Mouse (Mus musculus): ENCODE measurements around the gene Ncaph2.

Gene Ncaph2

GRCm38 (mm10) chr15:89377938-89378828, 22.7 kb downstream of the Ncaph2 start:
- no peak for DNase-seq (ENCODE audit: extremely low read depth, low read depth, low spot score)

- DNase-seq (ENCODE audit: extremely low read depth, low read depth, low spot score), result no peak
Observed at GRCm38 (mm10) chr15:89378831-89379401, 23.4 kb downstream of the Ncaph2 start, which contains the start of gene Odf3b. Odf3b (minus strand) TSS chr15:89379282.

- DNase-seq (ENCODE audit: extremely low read depth, low read depth, low spot score), result no peak
Observed at GRCm38 (mm10) chr15:89379429-89379828, 23.9 kb downstream of the Ncaph2 start.

- DNase-seq (ENCODE audit: extremely low read depth, low read depth, low spot score), result no peak
Observed at GRCm38 (mm10) chr15:89384617-89385016, 29.1 kb downstream of the Ncaph2 start, which contains the start of gene Klhdc7b. Klhdc7b (plus strand) TSS chr15:89384917.

GRCm38 (mm10) chr15:89387127-89387526, 31.6 kb downstream of the Ncaph2 start:
- no peak for DNase-seq (ENCODE audit: extremely low read depth, low read depth, low spot score)

GRCm38 (mm10) chr15:89390081-89390480, 34.6 kb downstream of the Ncaph2 start:
- no peak for DNase-seq (ENCODE audit: extremely low read depth, low read depth, low spot score)

- DNase-seq (ENCODE audit: extremely low read depth, low read depth, low spot score), result no peak
Observed at GRCm38 (mm10) chr15:89396883-89397282, 41.4 kb downstream of the Ncaph2 start.

- no peak for DNase-seq (ENCODE audit: extremely low read depth, low read depth, low spot score)
Observed at GRCm38 (mm10) chr15:89398146-89398545, 42.6 kb downstream of the Ncaph2 start.

GRCm38 (mm10) chr15:89399716-89400115, 44.2 kb downstream of the Ncaph2 start:
- DNase-seq (ENCODE audit: extremely low read depth, low read depth, low spot score), result no peak

GRCm38 (mm10) chr15:89402471-89402870, 47.0 kb downstream of the Ncaph2 start:
- DNase-seq (ENCODE audit: extremely low read depth, low read depth, low spot score), result no peak

- DNase-seq (ENCODE audit: extremely low read depth, low read depth, low spot score), result no peak
Observed at GRCm38 (mm10) chr15:89404831-89405623, 49.5 kb downstream of the Ncaph2 start.

GRCm38 (mm10) chr15:89406691-89407090, 51.2 kb downstream of the Ncaph2 start:
- no peak for DNase-seq (ENCODE audit: extremely low read depth, low read depth, low spot score)

GRCm38 (mm10) chr15:89410118-89410517, 54.6 kb downstream of the Ncaph2 start, which contains the start of gene Syce3:
Syce3 (minus strand) TSS chr15:89410503.
- no peak for DNase-seq (ENCODE audit: extremely low read depth, low read depth, low spot score)

- DNase-seq (ENCODE audit: extremely low read depth, low read depth, low spot score), result no peak
Observed at GRCm38 (mm10) chr15:89415282-89415681, 59.8 kb downstream of the Ncaph2 start.

GRCm38 (mm10) chr15:89421938-89422337, 66.4 kb downstream of the Ncaph2 start:
- no peak for DNase-seq (ENCODE audit: extremely low read depth, low read depth, low spot score)
